Mouse (Mus musculus) stomach, embryonic 16.5 days (tissue): Measurements from ENCODE around the gene Bcl6b. TPM values are rescaled to one million over a fixed set of nuclear protein-coding genes. Genes with fewer than 3 reads are reported as not detected.

ENCODE experiments used
- ATAC-seq: fragments of 200-750 bp; cut with Nextera tagmentation; 2 replicates; pipeline ENCODE4 v1.8.0; 2017; ENCODE audit warnings: moderate number of reproducible peaks, moderate TSS enrichment; ENCODE audit not compliant: insufficient read depth, low FRiP score
- H3K27ac ChIP-seq: fragments of 300-500 bp; sonication (generic); 2 replicates; pipeline ENCODE4 v1.5.1; 2014; ENCODE audit warnings: low read length
- H3K27me3 ChIP-seq: fragments of 300-500 bp; sonication (generic); 2 replicates; pipeline ENCODE4 v1.6.1; 2014; ENCODE audit warnings: low read length, control low read depth, mixed read lengths; ENCODE audit not compliant: control insufficient read depth, insufficient read depth
- H3K36me3 ChIP-seq: fragments of 300-500 bp; sonication (generic); 2 replicates; pipeline ENCODE4 v1.6.1; 2014; ENCODE audit warnings: low read length; ENCODE audit not compliant: control insufficient read depth, insufficient read depth
- H3K4me1 ChIP-seq: fragments of 300-500 bp; sonication (generic); 2 replicates; pipeline ENCODE4 v1.6.1; 2014; ENCODE audit warnings: low read length, control low read depth, mixed read lengths; ENCODE audit not compliant: control insufficient read depth, insufficient read depth
- H3K4me2 ChIP-seq: fragments of 300-500 bp; sonication (generic); 2 replicates; pipeline ENCODE4 v1.6.1; 2014; ENCODE audit warnings: low read depth, low read length, mixed read lengths
- H3K4me3 ChIP-seq: fragments of 300-500 bp; sonication (generic); replicated peaks from 2 replicates; pipeline ENCODE4 v1.5.1; 2014; ENCODE audit warnings: mild to moderate bottlenecking, low read length
- H3K9ac ChIP-seq: fragments of 300-500 bp; sonication (generic); 2 replicates; pipeline ENCODE4 v1.6.1; 2014; ENCODE audit warnings: low read length
- H3K9me3 ChIP-seq: fragments of 300-500 bp; sonication (generic); replicated peaks from 2 replicates; pipeline ENCODE4 v1.6.1; 2016; ENCODE audit warnings: low read length, control low read depth; ENCODE audit not compliant: control insufficient read depth
- whole genome bisulfite sequencing: fragments of 180-500 bp; shearing (Covaris S2); extraction: QIAGEN DNeasy Blood & Tissue Kit; methylation state at CpG from one replicate; pipeline ENCODE4 v1.1.7; 2014; 5-methylcytosine and 5-hydroxymethylcytosine counted together
- polyA plus RNA-seq: library from polyadenylated mRNA; unstranded; fragments of >200 nt; fragmentation: Nextera tagmentation; extraction: Ambion mirVana; gene quantifications from 2 replicates; pipeline ENCODE4 v1.2.1, GENCODE M21; 2015

Bcl6b gene
- polyA plus RNA-seq, 1 experiment from 2014 or later = 13.9 TPM

DNA sequence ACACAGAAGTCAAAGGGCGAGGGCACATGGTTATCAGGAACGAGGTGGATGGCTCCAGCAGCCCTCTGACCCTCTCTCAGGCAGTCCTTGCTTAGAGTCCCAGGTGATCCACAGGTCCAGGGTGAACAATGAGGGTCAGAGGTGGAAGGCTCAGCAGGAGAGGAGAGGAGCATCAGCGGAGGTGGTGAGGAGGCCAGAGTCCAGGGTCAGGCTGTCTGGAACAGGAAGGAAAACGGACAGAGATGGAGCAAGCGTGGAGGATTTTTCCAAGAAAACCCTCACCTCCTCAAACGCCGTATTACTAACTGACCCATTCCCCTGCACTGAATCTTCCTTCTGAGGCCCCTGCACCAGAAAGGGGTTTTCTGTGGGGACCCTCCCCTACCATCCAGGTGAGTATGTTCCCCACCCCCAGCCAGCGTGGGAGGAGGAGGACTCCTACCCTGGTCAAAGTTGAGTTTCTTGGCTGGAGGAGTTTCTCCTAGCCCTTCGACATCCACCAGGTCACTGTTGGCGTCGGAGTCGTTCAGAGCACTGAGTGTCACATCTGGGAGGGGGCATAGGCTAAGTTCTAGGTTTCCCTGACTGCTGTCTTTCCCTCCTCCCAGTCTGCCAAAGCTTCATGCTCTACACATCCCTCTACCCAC lies 5.8 kb upstream of the Bcl6b start:
- no peaks in the 10 kb centered on the region for H3K9me3 ChIP-seq
- H3K4me2 ChIP-seq = no peak overlapping the region
- H3K27ac ChIP-seq = no peak overlapping the region
- H3K27me3 ChIP-seq = no peaks in the 10 kb centered on the region
- no peak overlapping the region for H3K4me3 ChIP-seq
- no peaks in the 10 kb centered on the region for H3K36me3 ChIP-seq
- peaks cover 19% of the 10 kb centered on the region for H3K4me1 ChIP-seq
- ATAC-seq = no peak
- no peak overlapping the region for H3K9ac ChIP-seq
- WGBS = 92% methylated on average over 12 of the region's 12 CpGs

DNA sequence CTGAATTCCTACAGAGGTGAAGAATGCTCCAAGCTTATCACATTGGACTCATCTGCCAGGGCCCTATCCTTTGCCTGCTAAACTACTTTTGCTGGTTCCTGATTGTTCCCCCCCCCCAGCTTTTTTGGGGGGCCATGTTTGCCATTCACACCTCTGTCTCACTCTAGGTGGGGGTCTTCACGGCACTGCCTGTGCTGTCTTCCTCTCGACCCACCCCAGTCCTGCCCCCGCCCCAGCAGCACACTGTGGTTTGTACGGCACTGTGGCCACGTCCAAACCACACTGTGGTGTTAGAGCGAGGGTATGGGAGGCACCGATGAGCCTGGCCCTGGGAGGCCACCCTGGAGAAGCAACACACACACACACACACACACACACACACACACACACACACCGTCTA lies 4.9 kb upstream of the Bcl6b start:
- whole genome bisulfite sequencing = 80% methylated on average over 8 of the region's 8 CpGs
- no peak for ATAC-seq

DNA sequence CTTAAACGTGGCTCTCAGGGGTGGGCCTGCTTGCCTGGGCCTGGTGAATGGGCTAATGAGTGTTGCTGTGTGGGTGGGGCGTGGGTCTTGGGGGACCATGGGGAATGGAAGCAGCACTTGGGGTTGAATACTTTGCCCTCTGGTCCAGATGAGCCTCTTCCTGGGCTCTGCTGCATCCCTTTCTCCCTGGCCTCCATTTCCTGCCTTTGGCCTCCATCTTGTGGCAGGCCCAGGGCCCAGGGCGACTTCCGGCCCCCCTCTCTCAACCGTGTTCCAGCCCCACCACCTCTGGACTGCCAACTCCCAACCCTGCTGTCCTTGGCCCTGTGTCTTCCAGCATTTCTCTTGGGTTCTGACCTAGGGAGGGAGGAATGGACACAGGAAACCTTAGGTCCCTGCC lies 4.4 kb upstream of the Bcl6b start:
- no peaks in the 10 kb centered on the region for H3K9me3 ChIP-seq
- peaks cover 16% of the 10 kb centered on the region for H3K4me1 ChIP-seq
- no peak overlapping the region; the same call in 1 of the 2 replicates for H3K4me2 ChIP-seq
- H3K36me3 ChIP-seq = no peaks in the 10 kb centered on the region
- 58% methylated on average over 5 of the region's 5 CpGs for WGBS
- 0 out of 2 replicates have a peak, but pooled peaks cover 6% of the 10 kb centered on the region for H3K27me3 ChIP-seq
- no peak for ATAC-seq
- H3K9ac ChIP-seq = no peak overlapping the region
- no peak overlapping the region for H3K27ac ChIP-seq
- no peak overlapping the region for H3K4me3 ChIP-seq

More for the DNA sequence above, 4.9 kb upstream of the Bcl6b start:
- no peak overlapping the region for H3K27ac ChIP-seq
- H3K4me2 ChIP-seq = no peak overlapping the region
- H3K4me3 ChIP-seq = no peak overlapping the region
- H3K9me3 ChIP-seq = no peaks in the 10 kb centered on the region
- no peaks in the 10 kb centered on the region for H3K36me3 ChIP-seq
- H3K9ac ChIP-seq = no peak overlapping the region
- H3K27me3 ChIP-seq = 0 out of 2 replicates have a peak, but pooled peaks cover 4% of the 10 kb centered on the region
- peaks cover 16% of the 10 kb centered on the region for H3K4me1 ChIP-seq

DNA sequence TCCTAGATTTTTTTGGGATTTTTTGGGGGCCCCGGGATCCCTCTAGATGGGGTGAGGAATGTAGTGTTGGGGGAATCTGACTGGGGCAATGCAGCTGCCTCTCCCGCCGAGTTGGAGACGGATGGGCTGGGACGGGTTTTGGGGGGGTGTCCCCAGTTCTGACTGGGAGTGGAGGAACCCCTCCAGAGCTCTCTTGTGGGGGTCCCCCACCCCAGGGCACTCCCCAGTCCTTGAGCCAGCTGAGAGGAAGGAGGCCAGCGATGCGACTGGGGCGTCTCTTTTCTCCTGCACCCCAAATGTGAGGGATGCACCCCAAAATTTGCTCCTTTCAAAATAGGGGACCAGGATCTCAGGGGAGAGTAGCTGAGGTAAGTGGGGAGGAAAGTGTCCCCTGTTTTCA lies 3.4 kb upstream of the Bcl6b start:
- WGBS = 29% methylated on average over 8 of the region's 8 CpGs
- Histone ChIP-seq H3K27me3 (peaks cover 8% of the 10 kb centered on the region; the same call in 1 of the 2 replicates), H3K4me2 (peak overlapping the region; percentile 63), H3K9me3 (no peaks in the 10 kb centered on the region), H3K4me1 (peaks cover 17% of the 10 kb centered on the region; the same call in 1 of the 2 replicates), H3K27ac (0 out of 2 replicates have a peak overlapping the region, but pooled peaks have one; percentile 8), H3K9ac (peak overlapping the region; percentile 79), H3K36me3 (no peaks in the 10 kb centered on the region), H3K4me3 (peak overlapping the region; percentile 48)
- ATAC-seq = no peak

DNA sequence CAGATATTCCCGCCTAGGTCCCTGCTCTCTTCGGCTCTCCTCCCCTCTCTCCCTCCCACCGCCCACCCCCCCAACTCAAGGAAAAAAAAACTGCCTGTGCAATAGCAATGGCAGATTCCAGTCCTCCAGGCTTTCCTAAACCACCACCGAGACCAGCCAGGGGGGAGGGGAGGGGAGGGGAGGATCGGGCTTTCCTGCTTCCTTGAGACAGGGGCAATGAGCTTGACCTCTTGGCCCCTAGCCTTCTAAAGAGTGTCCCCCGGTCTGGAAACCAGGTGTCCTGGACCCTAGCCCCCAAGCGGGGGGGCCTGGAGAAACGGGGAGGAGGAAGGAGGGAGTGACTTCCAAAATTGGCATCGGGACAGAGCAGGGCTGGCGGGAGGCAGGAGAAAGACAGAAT lies 2.9 kb upstream of the Bcl6b start:
- Histone ChIP-seq H3K36me3 (no peaks in the 10 kb centered on the region), H3K4me2 (peak overlapping the region; percentile 63), H3K4me1 (peaks cover 18% of the 10 kb centered on the region; the same call in 1 of the 2 replicates), H3K9ac (peak overlapping the region; percentile 79), H3K27me3 (peaks cover 11% of the 10 kb centered on the region; the same call in 1 of the 2 replicates), H3K4me3 (peak overlapping the region; percentile 48), H3K9me3 (no peaks in the 10 kb centered on the region), H3K27ac (peak overlapping the region; percentile 13; the same call in 1 of the 2 replicates)
- no peak for ATAC-seq
- WGBS = 7% methylated on average over 9 of the region's 10 CpGs

DNA sequence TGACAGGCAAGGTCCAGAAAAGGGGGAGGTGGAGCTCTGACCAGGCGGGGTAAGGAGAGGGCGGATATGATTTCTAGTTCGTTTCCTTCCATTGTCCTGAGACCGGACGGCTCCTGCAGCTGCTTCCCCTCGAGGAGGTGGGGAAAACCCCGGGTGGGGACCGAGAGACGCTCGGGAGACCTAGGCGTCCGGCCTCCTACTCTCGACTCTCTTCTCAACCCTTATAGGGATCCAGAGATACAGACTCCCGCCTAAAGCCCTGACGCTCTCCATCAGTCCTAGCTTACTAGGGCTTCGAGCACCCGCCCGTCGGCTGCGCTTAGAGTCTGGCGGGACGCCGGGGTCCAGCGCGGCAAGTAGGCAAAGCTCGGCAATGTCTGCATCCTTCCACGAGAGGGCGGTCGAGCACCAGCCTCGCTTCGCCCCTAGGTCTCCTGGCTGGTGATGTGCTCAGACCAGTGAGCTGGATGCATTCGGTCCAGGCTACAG lies 685 bp upstream of the Bcl6b start:
- Histone ChIP-seq H3K9me3 (no peaks in the 10 kb centered on the region), H3K4me3 (peak overlapping the region; percentile 45), H3K27me3 (peaks cover 19% of the 10 kb centered on the region; the same call in 1 of the 2 replicates), H3K9ac (peak overlapping the region; percentile 60; the same call in 1 of the 2 replicates), H3K4me1 (peaks cover 21% of the 10 kb centered on the region; the same call in 1 of the 2 replicates), H3K27ac (peak overlapping the region; percentile 62), H3K36me3 (no peaks in the 10 kb centered on the region), H3K4me2 (peak overlapping the region; percentile 55)
- WGBS = under 1% methylated on average over 32 of the region's 32 CpGs
- peak; percentile 70 for ATAC-seq

DNA sequence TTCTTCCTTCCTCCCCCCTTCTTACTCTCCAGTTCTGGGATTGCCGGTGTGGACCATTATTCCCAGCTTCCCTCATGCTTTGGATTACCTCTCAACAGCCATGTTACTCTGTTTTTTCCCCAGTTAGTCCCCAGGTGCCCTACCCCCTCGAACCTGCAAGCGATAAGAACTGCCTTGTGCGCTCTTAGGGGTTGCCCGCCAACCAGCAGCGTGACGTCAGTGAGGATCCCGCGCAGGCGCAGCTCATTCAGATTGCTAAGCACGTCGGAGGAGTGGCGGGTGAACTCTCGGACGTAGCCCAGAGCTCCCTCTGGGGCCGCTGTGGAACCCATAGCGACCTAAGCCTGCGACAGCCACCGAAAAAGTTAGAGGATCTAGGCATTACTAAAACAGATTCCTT lies 770 bp downstream of the Bcl6b start:
- Histone ChIP-seq H3K9me3 (no peaks in the 10 kb centered on the region), H3K9ac (peak overlapping the region; percentile 54), H3K27ac (peak overlapping the region; percentile 62; the same call in 1 of the 2 replicates), H3K27me3 (peaks cover 19% of the 10 kb centered on the region; the same call in 1 of the 2 replicates), H3K4me3 (peak overlapping the region; percentile 45), H3K4me2 (peak overlapping the region; percentile 55), H3K4me1 (peaks cover 21% of the 10 kb centered on the region; the same call in 1 of the 2 replicates), H3K36me3 (no peaks in the 10 kb centered on the region)
- peak; percentile 44; the same call in 1 of the 2 replicates for ATAC-seq
- WGBS = 1% methylated on average over 19 of the region's 19 CpGs

DNA sequence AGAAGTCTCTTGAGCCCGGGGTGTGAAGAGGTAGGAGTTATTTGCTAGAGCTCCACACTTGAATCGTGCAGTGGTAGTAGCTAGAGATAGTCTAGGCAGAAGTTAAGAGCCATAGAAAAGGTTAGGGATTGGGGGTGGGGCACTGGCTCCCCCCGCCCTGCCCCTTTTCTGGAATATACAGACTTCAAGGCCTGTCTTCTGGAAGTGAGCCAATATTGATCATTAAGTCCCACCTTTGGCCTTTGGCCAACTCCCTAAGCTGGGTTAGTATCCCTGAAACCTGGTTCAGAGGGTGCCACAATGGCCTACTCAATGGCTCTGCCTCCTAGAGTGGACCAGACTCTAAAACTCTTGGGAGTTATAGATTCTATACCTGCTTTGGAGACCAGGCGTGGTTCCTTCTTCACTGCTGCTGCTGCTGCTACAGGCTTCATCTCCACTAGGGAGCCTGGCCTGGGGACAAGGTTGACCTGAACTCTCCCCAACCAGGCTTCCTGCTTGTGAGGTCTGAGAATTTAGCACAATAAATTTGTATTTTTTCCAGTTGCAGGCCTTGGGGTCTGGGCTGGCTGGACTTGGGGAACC lies 1.8 kb downstream of the Bcl6b start:
- no peak for ATAC-seq
- Histone ChIP-seq H3K9me3 (no peaks in the 10 kb centered on the region), H3K36me3 (no peaks in the 10 kb centered on the region), H3K4me3 (peak overlapping the region; percentile 45), H3K4me1 (peaks cover 21% of the 10 kb centered on the region; the same call in 1 of the 2 replicates), H3K4me2 (peak overlapping the region; percentile 55), H3K27ac (0 out of 2 replicates have a peak overlapping the region, but pooled peaks have one; percentile 2), H3K27me3 (peaks cover 19% of the 10 kb centered on the region; the same call in 1 of the 2 replicates), H3K9ac (peak overlapping the region; percentile 54)
- 85% methylated on average over 4 of the region's 4 CpGs for WGBS

DNA sequence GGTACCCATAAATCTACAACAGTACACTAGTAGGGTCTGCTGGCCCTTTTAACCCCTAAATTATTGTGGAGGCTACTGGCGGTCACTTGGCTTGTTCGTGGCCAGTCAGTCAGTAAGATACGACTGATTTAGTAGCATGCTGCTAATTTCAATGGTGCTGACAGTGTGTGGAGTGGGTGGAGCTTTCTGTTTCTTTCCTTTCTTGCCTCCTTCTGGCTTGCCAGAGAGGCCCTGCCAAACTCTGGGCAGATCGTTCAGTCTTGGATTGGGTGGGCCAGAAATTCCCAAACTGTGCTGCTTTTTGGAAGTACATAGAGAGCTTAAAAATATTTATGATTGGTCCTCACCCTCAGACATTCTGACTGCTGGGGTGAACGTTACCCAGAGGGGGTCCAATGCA lies 2.5 kb downstream of the Bcl6b start:
- H3K9me3 ChIP-seq = no peaks in the 10 kb centered on the region
- peak overlapping the region; percentile 55 for H3K4me2 ChIP-seq
- no peak for ATAC-seq
- peak overlapping the region; percentile 40 for H3K4me3 ChIP-seq
- peaks cover 19% of the 10 kb centered on the region; the same call in 1 of the 2 replicates for H3K27me3 ChIP-seq
- 39% methylated on average over 5 of the region's 5 CpGs for WGBS
- H3K9ac ChIP-seq = peak overlapping the region; percentile 60
- peaks cover 21% of the 10 kb centered on the region; the same call in 1 of the 2 replicates for H3K4me1 ChIP-seq
- no peak overlapping the region for H3K27ac ChIP-seq
- no peaks in the 10 kb centered on the region for H3K36me3 ChIP-seq
